Mouse (Mus musculus) intestine, embryonic 14.5 days (tissue): ENCODE results near the gene Cdkn3. TPM values are rescaled to one million over a fixed set of nuclear protein-coding genes. Genes with fewer than 3 reads are reported as not detected.
"Not testable (repeated sequence)": the region's sequence is repeated elsewhere in the genome, so short reads cannot be mapped to it uniquely, and the experiment has no call there.

Experiments
- ATAC-seq: fragments of 200-750 bp; cut with Nextera tagmentation; replicated peaks from 2 replicates; pipeline ENCODE4 v1.8.0; 2017; ENCODE audit warnings: low read depth, moderate number of reproducible peaks, moderate TSS enrichment, moderate library complexity; ENCODE audit not compliant: low FRiP score, low TSS enrichment
- DNase-seq: peaks from one replicate; pipeline ENCODE4 v3.0.0-alpha.2; 2018; ENCODE audit warnings: low spot score
- H3K27ac ChIP-seq: fragments of 300-500 bp; sonication (generic); 2 replicates; pipeline ENCODE4 v1.5.1; 2014; ENCODE audit warnings: low read depth, mild to moderate bottlenecking, control low read depth
- H3K27me3 ChIP-seq: fragments of 300-500 bp; sonication (generic); replicated peaks from 2 replicates; pipeline ENCODE4 v1.6.1; 2014; ENCODE audit warnings: low read length, control low read depth; ENCODE audit not compliant: control insufficient read depth, insufficient read depth
- H3K36me3 ChIP-seq: fragments of 300-500 bp; sonication (generic); 2 replicates; pipeline ENCODE4 v1.6.1; 2014; ENCODE audit warnings: low read length, control low read depth; ENCODE audit not compliant: control insufficient read depth, insufficient read depth
- H3K4me1 ChIP-seq: fragments of 300-500 bp; sonication (generic); replicated peaks from 2 replicates; pipeline ENCODE4 v1.6.1; 2014; ENCODE audit warnings: low read length, control low read depth, mixed read lengths; ENCODE audit not compliant: control insufficient read depth, insufficient read depth
- H3K4me2 ChIP-seq: fragments of 300-500 bp; sonication (generic); 2 replicates; pipeline ENCODE4 v1.6.1; 2014; ENCODE audit warnings: low read length
- H3K4me3 ChIP-seq: fragments of 300-500 bp; sonication (generic); 2 replicates; pipeline ENCODE4 v1.5.1; 2014; ENCODE audit warnings: low read depth, low read length, control low read depth, mixed read lengths
- H3K9ac ChIP-seq: fragments of 300-500 bp; sonication (generic); 2 replicates; pipeline ENCODE4 v1.6.1; 2014; ENCODE audit warnings: mild to moderate bottlenecking, low read length
- H3K9me3 ChIP-seq: fragments of 300-500 bp; sonication (generic); 2 replicates; pipeline ENCODE4 v1.6.1; 2016; ENCODE audit warnings: low read length, control low read depth; ENCODE audit not compliant: control insufficient read depth
- WGBS: fragments of 180-500 bp; shearing (Covaris S2); extraction: QIAGEN DNeasy Blood & Tissue Kit; methylation state at CpG from one replicate; pipeline ENCODE4 v1.1.7; 2014; 5-methylcytosine and 5-hydroxymethylcytosine counted together
- polyA plus RNA-seq: library from polyadenylated mRNA; unstranded; fragments of >200 nt; fragmentation: Nextera tagmentation; extraction: Ambion mirVana; gene quantifications from 2 replicates; pipeline ENCODE4 v1.2.1, GENCODE M21; 2014

Gene Cdkn3
- polyA plus RNA-seq, 1 experiment from 2014 or later: 53.3 TPM

DNA sequence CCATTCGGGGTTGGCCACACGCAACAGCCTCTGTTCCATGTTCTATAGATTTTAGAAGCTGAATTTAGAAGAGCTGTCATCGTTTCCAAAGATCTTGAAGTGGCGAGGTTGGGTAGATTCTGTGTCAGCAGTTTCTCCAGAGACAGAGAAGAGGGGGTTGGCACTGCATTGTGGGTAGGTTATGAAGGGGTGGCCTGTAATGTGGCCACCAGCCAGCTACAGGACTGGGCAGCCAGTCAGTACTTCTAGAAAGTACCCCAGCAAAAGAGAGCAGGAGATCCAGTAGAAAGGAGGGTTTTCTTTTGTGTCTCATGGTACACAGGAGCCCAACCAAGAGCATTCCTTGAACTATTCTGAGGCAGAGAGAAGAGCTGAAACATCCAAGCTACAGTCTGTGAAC lies 24.0 kb upstream of the Cdkn3 start:
- Histone ChIP-seq H3K9me3 (no peaks in the 10 kb centered on the region), H3K36me3 (no peaks in the 10 kb centered on the region), H3K4me2 (no peak overlapping the region), H3K4me1 (no peaks in the 10 kb centered on the region), H3K27ac (no peak overlapping the region), H3K4me3 (no peak overlapping the region), H3K9ac (no peak overlapping the region), H3K27me3 (no peaks in the 10 kb centered on the region)
- WGBS: 91% methylated on average over 4 of the region's 4 CpGs
- DNase-seq: no peak
- no peak for ATAC-seq

DNA sequence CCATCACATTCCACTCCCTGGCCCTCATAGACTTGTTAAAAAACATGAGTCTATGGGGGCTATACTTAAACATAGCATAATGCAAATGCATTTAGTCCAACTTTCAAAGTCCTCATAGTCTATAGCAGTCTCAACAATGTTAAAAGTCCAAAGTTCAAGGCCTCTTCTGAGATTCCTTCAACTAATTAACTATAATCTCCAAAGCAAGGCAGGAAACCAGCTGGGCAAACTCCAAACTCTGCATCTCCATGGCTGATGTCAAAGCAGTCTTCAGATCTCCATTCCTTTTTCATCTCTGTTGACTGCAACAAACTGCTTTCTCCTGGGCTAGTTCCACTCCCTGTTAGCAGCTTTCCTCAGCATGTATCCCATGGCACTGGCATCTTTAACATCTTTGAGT lies 23.0 kb upstream of the Cdkn3 start:
- ATAC-seq, DNase-seq, H3K27ac ChIP-seq: not testable (repeated sequence)

DNA sequence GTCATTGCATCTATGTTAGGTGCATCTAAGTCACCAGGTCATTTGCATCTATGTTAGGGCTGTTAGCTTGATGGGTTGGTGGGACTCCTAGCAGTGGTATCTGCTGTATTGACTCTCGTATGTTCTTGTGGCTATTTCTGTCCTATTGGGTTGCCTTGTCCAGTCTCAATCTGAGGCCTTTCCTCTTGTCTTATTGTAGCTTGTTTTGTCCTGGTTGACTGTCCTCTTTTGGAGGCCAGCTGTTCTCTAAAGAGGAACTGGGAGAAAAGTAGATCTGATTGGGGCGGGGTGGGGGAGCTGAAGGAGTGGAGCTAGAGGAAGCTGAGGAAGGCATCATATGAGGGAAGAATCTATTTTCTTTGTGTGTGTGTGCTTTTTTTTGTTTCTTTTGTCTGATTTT lies 17.7 kb upstream of the Cdkn3 start:
- H3K9ac ChIP-seq: no peak overlapping the region

More for the DNA sequence above, 23.0 kb upstream of the Cdkn3 start:
- H3K9me3 ChIP-seq, H3K9ac ChIP-seq, H3K4me1 ChIP-seq, H3K27me3 ChIP-seq, H3K4me3 ChIP-seq, H3K4me2 ChIP-seq, H3K36me3 ChIP-seq: not testable (repeated sequence)

DNA sequence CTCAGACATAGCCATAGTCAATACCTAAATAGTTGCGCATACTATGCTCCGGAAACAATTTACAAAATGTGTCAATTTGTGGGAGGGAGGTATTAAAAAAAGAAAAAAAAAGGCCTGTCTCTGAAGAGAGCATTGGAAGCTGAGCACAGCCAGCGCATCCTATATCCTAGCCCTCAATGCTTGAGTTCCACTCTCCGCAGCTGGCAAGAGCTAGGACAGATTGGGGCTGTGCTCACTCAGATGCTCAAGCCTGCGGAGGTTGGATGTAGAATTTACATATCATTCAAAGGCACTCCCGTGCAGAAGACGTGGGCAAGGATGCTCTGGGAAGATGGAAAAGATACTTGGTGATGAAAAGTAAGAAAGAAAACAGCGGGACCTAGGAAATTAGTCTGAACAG lies 14.9 kb upstream of the Cdkn3 start:
- Histone ChIP-seq H3K27me3 (no peaks in the 10 kb centered on the region), H3K9ac (no peak overlapping the region), H3K4me2 (no peak overlapping the region), H3K36me3 (no peaks in the 10 kb centered on the region), H3K27ac (no peak overlapping the region), H3K9me3 (no peaks in the 10 kb centered on the region), H3K4me1 (no peaks in the 10 kb centered on the region), H3K4me3 (no peak overlapping the region)
- DNase-seq: no peak
- ATAC-seq: no peak
- WGBS: 93% methylated on average over 8 of the region's 8 CpGs

More for the DNA sequence above, 17.7 kb upstream of the Cdkn3 start:
- no peak for ATAC-seq
- no peak overlapping the region for H3K4me3 ChIP-seq
- no peaks in the 10 kb centered on the region for H3K4me1 ChIP-seq
- WGBS: 90% methylated on average over 2 of the region's 2 CpGs
- no peak overlapping the region for H3K27ac ChIP-seq
- DNase-seq: no peak
- H3K36me3 ChIP-seq: no peaks in the 10 kb centered on the region
- no peak overlapping the region for H3K4me2 ChIP-seq
- H3K27me3 ChIP-seq: no peaks in the 10 kb centered on the region
- no peaks in the 10 kb centered on the region for H3K9me3 ChIP-seq

DNA sequence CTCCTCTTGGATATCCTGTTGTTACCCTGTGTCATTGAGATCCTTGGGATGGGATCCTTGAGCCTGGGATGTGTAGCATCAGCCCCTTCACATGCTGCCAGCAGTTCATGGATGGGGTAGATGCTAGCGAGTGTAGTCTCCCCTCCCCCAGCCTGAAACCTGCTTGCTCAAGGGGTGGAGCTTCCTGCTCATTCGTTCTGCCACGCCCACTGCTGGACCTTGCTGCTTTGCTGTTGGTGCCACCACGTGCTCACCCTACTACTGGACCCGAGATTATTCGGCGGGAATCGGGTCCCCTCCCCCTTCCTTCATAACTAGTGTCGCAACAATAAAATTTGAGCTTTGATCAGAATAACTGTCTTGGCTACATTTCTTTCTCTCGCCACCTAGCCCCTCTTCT lies 6.0 kb upstream of the Cdkn3 start:
- H3K4me3 ChIP-seq, H3K9me3 ChIP-seq, H3K9ac ChIP-seq, DNase-seq, H3K36me3 ChIP-seq, ATAC-seq, H3K4me2 ChIP-seq, H3K27ac ChIP-seq, H3K27me3 ChIP-seq, H3K4me1 ChIP-seq: not testable (repeated sequence)
- 61% methylated on average over 8 of the region's 10 CpGs for WGBS

DNA sequence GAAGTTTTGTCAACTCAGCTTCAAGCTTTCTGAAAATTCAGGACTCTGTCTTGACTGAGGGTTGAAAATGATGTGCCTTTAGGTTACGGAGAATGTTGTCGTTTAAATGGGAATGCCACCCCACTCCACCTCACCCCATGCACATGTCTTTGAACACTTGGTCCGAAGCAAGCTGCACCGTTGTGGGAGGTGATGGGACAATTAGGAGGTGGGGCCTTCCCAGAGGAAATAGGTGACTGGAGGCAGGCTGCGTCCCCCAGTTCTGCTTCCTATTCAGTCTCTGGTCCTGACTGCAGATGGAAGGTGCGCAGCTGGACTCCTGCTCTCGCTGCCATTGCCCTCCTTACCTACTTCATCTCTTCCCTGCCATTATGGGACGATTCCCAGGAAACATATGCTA lies 4.5 kb upstream of the Cdkn3 start:
- Histone ChIP-seq H3K4me2 (no peak overlapping the region), H3K4me1 (0 out of 2 replicates have a peak, but pooled peaks cover under 1% of the 10 kb centered on the region), H3K9ac (no peak overlapping the region), H3K27me3 (no peaks in the 10 kb centered on the region), H3K9me3 (no peaks in the 10 kb centered on the region), H3K27ac (no peak overlapping the region), H3K36me3 (no peaks in the 10 kb centered on the region), H3K4me3 (no peak overlapping the region)
- ATAC-seq (no peak), DNase-seq (no peak)
- WGBS: 85% methylated on average over 8 of the region's 8 CpGs

DNA sequence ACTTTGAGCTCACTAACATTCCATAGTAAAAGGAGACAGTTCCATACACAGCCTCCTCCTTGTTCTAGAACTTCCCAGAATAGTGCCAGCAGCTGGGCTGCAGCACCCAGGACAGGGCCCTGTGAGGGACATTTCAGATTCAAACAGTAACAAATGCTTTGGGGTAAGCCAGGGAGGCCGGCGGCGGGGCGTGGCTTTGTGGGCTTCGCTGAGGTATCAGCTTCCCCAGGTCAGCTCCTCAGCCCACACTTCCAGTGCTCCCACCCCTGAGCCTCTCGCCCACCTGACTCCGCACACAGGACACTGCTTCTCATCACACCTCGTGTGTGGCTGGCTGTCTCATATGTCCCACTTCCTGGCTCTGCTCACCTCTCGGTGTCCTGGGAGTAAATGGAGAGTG lies 2.6 kb upstream of the Cdkn3 start:
- Histone ChIP-seq H3K4me2 (no peak overlapping the region), H3K27ac (no peak overlapping the region), H3K36me3 (no peaks in the 10 kb centered on the region), H3K4me1 (peaks cover 10% of the 10 kb centered on the region; the same call in 1 of the 2 replicates), H3K27me3 (no peaks in the 10 kb centered on the region), H3K4me3 (no peak overlapping the region), H3K9me3 (no peaks in the 10 kb centered on the region), H3K9ac (no peak overlapping the region)
- DNase-seq (no peak), ATAC-seq (no peak)
- 64% methylated on average over 9 of the region's 9 CpGs for WGBS

DNA sequence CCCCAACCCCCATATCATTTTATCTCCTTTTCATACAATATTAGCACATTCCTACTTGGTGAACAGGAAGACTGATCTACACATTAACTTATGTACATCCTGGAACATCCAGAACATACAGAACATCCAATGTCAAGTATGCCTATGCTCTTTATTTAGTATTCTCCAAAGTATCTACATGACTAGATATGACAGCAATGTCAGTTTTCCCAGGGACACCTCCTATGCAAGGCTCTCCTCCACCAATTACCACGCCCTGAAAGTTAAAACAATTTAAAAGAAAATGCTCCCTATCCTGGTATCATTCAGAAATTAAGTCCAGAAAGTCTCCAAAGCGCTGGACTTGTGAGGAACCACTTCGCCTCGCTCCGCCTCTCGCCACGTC lies 379 bp upstream of the Cdkn3 start:
- peaks cover 10% of the 10 kb centered on the region; the same call in 1 of the 2 replicates for H3K4me1 ChIP-seq
- no peaks in the 10 kb centered on the region for H3K27me3 ChIP-seq
- H3K9me3 ChIP-seq: no peaks in the 10 kb centered on the region
- H3K27ac ChIP-seq: no peak overlapping the region
- 0 out of 2 replicates have a peak, but pooled peaks cover 10% of the 10 kb centered on the region for H3K36me3 ChIP-seq
- DNase-seq: no peak
- no peak overlapping the region for H3K9ac ChIP-seq
- no peak; the same call in 1 of the 2 replicates for ATAC-seq
- H3K4me2 ChIP-seq: peak overlapping the region; percentile 80
- peak overlapping the region; percentile 62 for H3K4me3 ChIP-seq
- WGBS: 2% methylated on average over 7 of the region's 7 CpGs

DNA sequence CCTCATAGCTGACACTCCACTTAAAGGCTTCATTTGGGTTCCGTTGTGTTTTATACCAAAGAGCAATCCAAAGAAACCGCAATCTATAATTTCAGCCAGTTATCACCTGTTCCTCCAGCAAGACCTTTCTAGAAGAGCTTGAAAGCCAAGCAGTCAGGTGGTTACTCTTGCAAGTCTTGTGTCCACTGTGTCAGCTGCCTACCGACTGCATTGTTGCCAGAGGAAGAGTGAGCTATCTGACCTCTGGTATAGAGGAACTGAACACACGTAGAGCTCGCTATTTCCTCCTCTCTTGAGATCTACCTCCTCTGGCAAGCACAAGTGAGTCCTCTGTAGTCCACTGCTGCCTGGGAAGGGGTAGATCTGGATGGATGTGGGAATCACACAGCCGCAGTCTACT lies 845 bp downstream of the Cdkn3 start:
- H3K4me3 ChIP-seq: peak overlapping the region; percentile 62
- H3K4me1 ChIP-seq: peaks cover 10% of the 10 kb centered on the region; the same call in 1 of the 2 replicates
- no peaks in the 10 kb centered on the region for H3K9me3 ChIP-seq
- DNase-seq (peak; percentile 55), ATAC-seq (no peak)
- H3K36me3 ChIP-seq: 0 out of 2 replicates have a peak, but pooled peaks cover 10% of the 10 kb centered on the region
- peak overlapping the region; percentile 80 for H3K4me2 ChIP-seq
- 52% methylated on average over 6 of the region's 6 CpGs for WGBS
- no peaks in the 10 kb centered on the region for H3K27me3 ChIP-seq
- no peak overlapping the region for H3K27ac ChIP-seq
- peak overlapping the region; percentile 58 for H3K9ac ChIP-seq
